8 mouse cellular contexts compared by ENCODE assay signal in genomic region chr3:51701950-51702349, GRCm38 (mm10). TPM values are rescaled to one million over a fixed set of nuclear protein-coding genes. Genes with fewer than 3 reads are reported as not detected.
A peak's percentile ranks its signal among the peaks of the same experiment; 100 is the strongest.
DNase-seq lines count a peak whose midpoint lies in the region; ATAC-seq lines count a peak whose summit lies in the region.

No protein-coding gene starts in this region.

- peak; percentile 79 for ATAC-seq in forebrain, embryonic 16.5 days

- H3K27me3 ChIP-seq in forebrain, embryonic 16.5 days (replicated peaks; ENCODE audit: control insufficient read depth, insufficient read depth, low read length) = no peaks in the 10 kb centered on the region

- H3K4me2 ChIP-seq in forebrain, embryonic 16.5 days (ENCODE audit: low read length) = peak overlapping the region; percentile 71

- DNase-seq in kidney, postnatal 4 days = peak; percentile 34 to 50
- no peak for DNase-seq in kidney, adult 9 months
- peak; percentile 74 to 77 for DNase-seq in cerebellum, postnatal 10 days
- peak; percentile 15 for DNase-seq in liver
- peak; percentile 77 for DNase-seq in retina, postnatal 1 day
- no peak for DNase-seq in frontal cortex, postnatal 25 days (ENCODE audit: low spot score in 2 of 2)
- no peak for DNase-seq in urinary bladder, postnatal 14 days (ENCODE audit: low spot score)

- no peaks in the 10 kb centered on the region for H3K36me3 ChIP-seq in forebrain, embryonic 16.5 days (ENCODE audit: control insufficient read depth, insufficient read depth)

- H3K4me3 ChIP-seq in forebrain, embryonic 16.5 days (replicated peaks; ENCODE audit: low read length) = peak overlapping the region; percentile 43

- peaks cover 28% of the 10 kb centered on the region for H3K4me1 ChIP-seq in forebrain, embryonic 16.5 days (replicated peaks; ENCODE audit: control insufficient read depth, insufficient read depth, low read length)

- H3K27ac ChIP-seq in forebrain, embryonic 16.5 days (ENCODE audit: low read length) = peak overlapping the region; percentile 93

- 4% methylated on average over 13 of the region's 13 CpGs for WGBS in forebrain, embryonic 16.5 days

- peak overlapping the region; percentile 65 for H3K9ac ChIP-seq in forebrain, embryonic 16.5 days (replicated peaks; ENCODE audit: low read depth, low read length)

- no peaks in the 10 kb centered on the region for H3K9me3 ChIP-seq in forebrain, embryonic 16.5 days (ENCODE audit: control insufficient read depth, low read length)

RNA-seq across cellular contexts. Expression of gene Mgst2, which starts 41.8 kb away (rescaled TPM):
- polyA plus RNA-seq in forebrain, embryonic 16.5 days (2015; fragmentation: Nextera tagmentation; extraction: Ambion mirVana) = 0.27 and 0.56 TPM in 2 replicates

Comparison
In these comparisons a context has a peak if more than half of its experiments do, and no peak if none do; other contexts are left out.
1. DNase-seq: peak in kidney, postnatal 4 days (2 of 2), cerebellum, postnatal 10 days (2 of 2), liver (single experiment) and retina, postnatal 1 day (single experiment); none in kidney, adult 9 months (single experiment), frontal cortex, postnatal 25 days (0 of 2) and urinary bladder, postnatal 14 days (single experiment).